Mouse (Mus musculus): Measurements from ENCODE around the gene Serpina1d. TPM values are rescaled to one million over a fixed set of nuclear protein-coding genes. Genes with fewer than 3 reads are reported as not detected.
"Not testable (repeated sequence)": the region's sequence is repeated elsewhere in the genome, so short reads cannot be mapped to it uniquely, and the experiment has no call there.

Gene Serpina1d
- 0.24 and 34.4 TPM in 2 replicates for total RNA-seq (2021)
- long read RNA-seq, transcript Serpina1d-201 (5 exons, 1,394 nt) = major isoform, 2,093 of 2,545 reads
- long read RNA-seq, partial matches to known transcripts = 314 of 2,545 reads
- long read RNA-seq, other reads (novel, unspliced or antisense) = 138 of 2,545 reads

DNA sequence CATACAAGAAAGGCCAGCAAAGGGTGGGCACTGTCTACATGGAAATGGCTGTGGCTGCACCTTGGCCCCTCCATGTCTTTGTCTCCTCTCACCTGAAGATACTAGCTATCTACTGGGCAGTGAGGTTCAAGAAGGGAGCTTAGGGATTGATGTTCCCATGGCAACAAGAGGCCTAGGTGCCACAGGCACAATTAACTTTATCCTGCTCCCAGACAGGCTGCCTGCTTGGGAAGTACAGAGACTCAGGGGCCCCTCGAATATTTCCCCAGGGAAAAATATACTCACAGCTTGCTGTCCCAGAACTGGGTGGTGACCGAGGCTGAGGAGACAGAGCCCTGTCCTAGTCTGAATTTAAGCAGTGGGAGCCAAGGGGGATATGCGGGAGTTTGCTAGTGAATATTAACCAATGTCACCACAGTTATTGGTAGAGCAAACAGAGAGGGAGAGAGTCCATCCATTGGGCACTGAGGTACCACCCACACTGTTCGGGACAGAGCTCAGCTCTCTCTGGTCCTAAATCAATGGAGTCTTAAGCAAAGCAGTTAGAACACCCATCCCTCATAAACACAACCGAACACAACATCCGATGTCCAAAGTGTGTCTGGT, at the start of gene Serpina1d:
TSS of gene Serpina1d (minus strand) at position 347 of the 606 bp plus-strand sequence.
- not testable (repeated sequence) for DNase-seq

DNA sequence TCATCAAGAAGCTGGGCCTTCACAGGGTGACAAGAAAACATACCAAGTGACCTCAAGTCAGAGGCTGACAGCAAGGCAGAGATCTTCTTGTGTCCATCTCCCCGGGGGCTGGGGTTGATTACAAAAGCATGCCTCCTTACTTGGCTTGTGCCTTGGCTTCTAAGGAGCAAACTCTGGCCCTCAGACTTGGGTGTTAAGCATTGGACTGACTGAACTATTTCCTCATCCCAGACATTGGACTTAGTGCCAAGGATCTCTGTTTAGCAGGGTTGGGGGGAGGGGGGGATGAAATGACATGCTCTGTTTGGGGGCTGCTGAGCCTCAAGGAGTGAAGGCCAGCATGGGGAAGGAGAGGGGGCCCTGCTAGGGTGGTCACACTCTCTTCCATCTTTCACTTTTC, 2.8 kb downstream of the Serpina1d start:
- not testable (repeated sequence) for DNase-seq

DNA sequence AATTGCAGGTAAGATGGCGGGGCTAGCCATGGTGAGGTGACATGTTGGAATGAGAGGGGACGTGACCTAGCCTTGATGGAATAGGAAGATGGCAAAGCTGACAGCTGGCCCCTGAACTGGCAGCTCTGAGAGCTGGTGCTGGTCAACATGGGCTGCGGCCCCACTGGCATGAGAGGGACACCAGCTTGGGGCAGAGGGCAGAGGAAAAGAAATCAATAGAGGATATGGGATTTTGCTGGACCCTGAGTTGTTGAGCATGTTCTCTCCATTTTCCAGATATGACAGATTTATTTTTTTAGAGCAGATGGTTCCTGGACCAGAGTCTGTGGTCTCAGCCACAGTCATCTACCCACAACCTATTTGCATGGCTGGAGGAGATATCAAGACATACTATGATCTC, 10.3 kb downstream of the Serpina1d start:
- DNase-seq = not testable (repeated sequence)

GRCm38 (mm10) chr12:103760316-103760715, 13.1 kb downstream of the Serpina1d start:
- DNase-seq = not testable (repeated sequence)

GRCm38 (mm10) chr12:103745957-103746356, 27.4 kb downstream of the Serpina1d start:
- DNase-seq = not testable (repeated sequence)

DNA sequence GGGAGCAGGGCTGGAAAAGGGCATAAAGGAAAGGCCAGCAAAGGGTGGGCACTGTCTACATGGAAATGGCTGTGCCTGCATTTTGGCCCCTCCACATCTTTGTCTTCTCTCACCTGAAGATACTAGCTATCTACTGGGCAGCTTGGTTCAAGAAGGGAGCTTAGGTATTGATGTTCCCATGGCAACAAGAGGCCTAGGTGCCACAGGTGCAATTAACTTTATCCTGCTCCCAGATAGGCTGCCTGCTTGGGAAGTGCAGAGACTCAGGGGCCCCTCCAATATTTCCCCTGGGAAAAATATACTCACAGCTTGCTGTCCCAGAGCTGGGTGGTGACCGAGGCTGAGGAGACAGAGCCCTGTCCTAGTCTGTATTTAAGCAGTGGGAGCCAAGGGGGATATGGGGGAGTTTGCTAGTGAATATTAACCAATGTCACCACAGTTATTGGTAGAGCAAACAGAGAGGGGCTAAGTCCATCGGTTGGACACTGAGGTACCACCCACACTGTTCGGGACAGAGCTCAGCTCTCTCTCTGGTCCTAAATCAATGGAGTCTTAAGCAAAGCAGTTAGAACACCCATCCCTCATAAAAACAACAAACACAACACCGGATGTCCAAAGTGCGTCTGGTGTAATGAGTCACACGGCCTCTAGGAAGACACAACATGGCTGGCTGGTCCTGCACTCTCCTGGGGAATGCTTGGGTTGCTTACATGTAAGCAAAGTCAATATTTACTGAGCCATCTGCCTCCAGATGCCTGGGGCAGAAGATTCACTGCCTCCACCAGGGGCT, 35.4 kb downstream of the Serpina1d start:
- not testable (repeated sequence) for DNase-seq

DNA sequence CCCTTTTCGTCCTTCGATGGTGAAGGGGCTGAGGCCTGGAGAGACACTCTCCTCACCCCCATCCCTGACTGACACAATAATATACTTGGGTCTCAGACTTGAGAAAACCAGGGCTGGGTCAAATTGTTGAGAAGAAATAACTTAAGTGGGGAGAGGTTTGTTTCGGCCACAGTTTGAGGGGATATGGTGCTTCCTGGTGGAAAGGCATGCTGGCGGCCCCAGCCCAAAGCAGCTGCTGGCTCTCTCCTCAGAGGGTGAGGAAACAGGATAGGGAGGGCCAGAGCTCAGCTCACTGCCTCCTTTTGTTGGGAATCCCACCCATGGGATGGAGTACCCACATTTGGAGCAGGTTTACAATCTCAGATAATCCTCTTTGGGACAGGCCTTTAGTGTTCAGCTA, 37.8 kb downstream of the Serpina1d start:
- DNase-seq = not testable (repeated sequence)

GRCm38 (mm10) chr12:103735101-103735500, 38.3 kb downstream of the Serpina1d start:
- DNase-seq = not testable (repeated sequence)

Other genes starting within 250 kb of the Serpina1d start
- 5.3 and 5.4 TPM in 2 replicates for gene Ppp4r4, start 241.3 kb downstream of the Serpina1d start, total RNA-seq (2021)
- 0.36 and 2.9 TPM in 2 replicates for gene Serpina10, start 142.1 kb downstream of the Serpina1d start, total RNA-seq (2021)
- gene Serpina6, start 116.4 kb downstream of the Serpina1d start, total RNA-seq (2021) = 0.39 and 3.9 TPM in 2 replicates
- gene Serpina16, start 97.5 kb downstream of the Serpina1d start, total RNA-seq (2021) = not detected in 2 replicates
- not detected in 2 replicates for gene Serpina1f, start 78.1 kb downstream of the Serpina1d start, total RNA-seq (2021)
- 0.24 and 60.8 TPM in 2 replicates for gene Serpina1b, start 56.8 kb upstream of the Serpina1d start, total RNA-seq (2021)
- gene Serpina1a, start 90.0 kb upstream of the Serpina1d start, total RNA-seq (2021) = 0.46 and 28.4 TPM in 2 replicates
- gene Serpina1c, start 131.3 kb upstream of the Serpina1d start, total RNA-seq (2021) = 41.5 TPM in 1 of 2 replicates, not detected in the other
- gene Serpina1e, start 185.4 kb upstream of the Serpina1d start, total RNA-seq (2021) = 0.24 and 32.8 TPM in 2 replicates
- gene Serpina11, start 216.4 kb upstream of the Serpina1d start, total RNA-seq (2021) = not detected in 2 replicates
- gene Serpina9, start 240.2 kb upstream of the Serpina1d start, total RNA-seq (2021) = not detected in 2 replicates